Mouse (Mus musculus) liver, embryonic 13.5 days (tissue): ENCODE measurements around the gene Pdlim7. TPM values are rescaled to one million over a fixed set of nuclear protein-coding genes. Genes with fewer than 3 reads are reported as not detected.

Experiments
- ATAC-seq: fragments of 200-750 bp; cut with Nextera tagmentation; 2 replicates; pipeline ENCODE4 v1.8.0; 2017; ENCODE audit warnings: low read depth, mild to moderate bottlenecking, moderate number of reproducible peaks, moderate library complexity
- DNase-seq: peaks from one replicate; pipeline ENCODE4 v3.0.0; 2022
- H3K27ac ChIP-seq: fragments of 300-500 bp; sonication (generic); 2 replicates; pipeline ENCODE4 v1.5.1; 2015; ENCODE audit warnings: moderate library complexity, mild to moderate bottlenecking, inconsistent platforms
- H3K27me3 ChIP-seq: fragments of 300-500 bp; sonication (generic); 2 replicates; pipeline ENCODE4 v1.6.1; 2015; ENCODE audit warnings: mild to moderate bottlenecking, inconsistent platforms
- H3K36me3 ChIP-seq: fragments of 300-500 bp; sonication (generic); 2 replicates; pipeline ENCODE4 v1.6.1; 2015; ENCODE audit warnings: mild to moderate bottlenecking, inconsistent platforms
- H3K4me1 ChIP-seq: fragments of 300-500 bp; sonication (generic); replicated peaks from 2 replicates; pipeline ENCODE4 v1.6.1; 2015; ENCODE audit warnings: inconsistent platforms
- H3K4me2 ChIP-seq: fragments of 300-500 bp; sonication (generic); 2 replicates; pipeline ENCODE4 v1.6.1; 2015; ENCODE audit warnings: inconsistent platforms, mild to moderate bottlenecking, moderate library complexity
- H3K4me3 ChIP-seq: fragments of 300-500 bp; sonication (generic); replicated peaks from 2 replicates; pipeline ENCODE4 v1.5.1; 2015; ENCODE audit warnings: mild to moderate bottlenecking, inconsistent platforms
- H3K9ac ChIP-seq: fragments of 300-500 bp; sonication (generic); 2 replicates; pipeline ENCODE4 v1.6.1; 2015; ENCODE audit warnings: mild to moderate bottlenecking, inconsistent platforms
- H3K9me3 ChIP-seq: fragments of 300-500 bp; sonication (generic); replicated peaks from 2 replicates; pipeline ENCODE4 v1.6.1; 2016; ENCODE audit warnings: inconsistent platforms
- WGBS: fragments of 180-500 bp; shearing (Covaris S2); methylation state at CpG from one replicate; pipeline ENCODE4 v1.1.7; 2015; ENCODE audit not compliant: insufficient replicate concordance; 5-methylcytosine and 5-hydroxymethylcytosine counted together
- polyA plus RNA-seq: library from polyadenylated mRNA; unstranded; fragments of >200 nt; fragmentation: Nextera tagmentation; extraction: Ambion mirVana; gene quantifications from 2 replicates; pipeline ENCODE4 v1.2.1, GENCODE M21; 2015

The Pdlim7 gene
- 27.5 and 28.8 TPM in 2 replicates for polyA plus RNA-seq

- peaks cover 18% of the 10 kb centered on the region for H3K27me3 ChIP-seq
- H3K27ac ChIP-seq = peak within 1 kb of the TSS; percentile 82
- peak within 1 kb of the TSS; percentile 81 for H3K9ac ChIP-seq
- H3K4me1 ChIP-seq = peaks cover 50% of the 10 kb centered on the region
- peak within 1 kb of the TSS; percentile 97 for H3K4me2 ChIP-seq
- peaks cover 14% of the 10 kb centered on the region for H3K36me3 ChIP-seq
- under 1% methylated on average over 55 of the region's 55 CpGs for WGBS
- peak within 1 kb of the TSS; percentile 75 for H3K4me3 ChIP-seq
- DNase-seq = peak; percentile 82
- ATAC-seq = peak; percentile 61
- H3K9me3 ChIP-seq = no peaks in the 10 kb centered on the region
Observed at GRCm38 (mm10) chr13:55513111-55513748, at the start of gene Pdlim7. Pdlim7 (minus strand) TSS chr13:55513676.

- Histone ChIP-seq H3K9me3 (no peaks in the 10 kb centered on the region), H3K9ac (no peak overlapping the region), H3K4me2 (no peak overlapping the region), H3K4me1 (no peaks in the 10 kb centered on the region), H3K27me3 (no peaks in the 10 kb centered on the region), H3K36me3 (peaks cover 44% of the 10 kb centered on the region), H3K4me3 (no peak overlapping the region), H3K27ac (no peak overlapping the region)
- ATAC-seq (no peak), DNase-seq (no peak)
- WGBS = 84% methylated on average over 6 of the region's 6 CpGs
Observed at GRCm38 (mm10) chr13:55557499-55557898, 44.0 kb upstream of the Pdlim7 start.

GRCm38 (mm10) chr13:55555921-55556320 lies 42.4 kb upstream of the Pdlim7 start:
- Histone ChIP-seq H3K9ac (no peak overlapping the region), H3K4me3 (no peak overlapping the region), H3K4me1 (no peaks in the 10 kb centered on the region), H3K9me3 (no peaks in the 10 kb centered on the region), H3K36me3 (peaks cover 51% of the 10 kb centered on the region), H3K27me3 (no peaks in the 10 kb centered on the region), H3K4me2 (no peak overlapping the region), H3K27ac (no peak overlapping the region)
- 84% methylated on average over 9 of the region's 9 CpGs for WGBS
- no peak for ATAC-seq
- DNase-seq = no peak

- 88% methylated on average over 15 of the region's 15 CpGs for WGBS
- no peak overlapping the region for H3K27ac ChIP-seq
- no peak overlapping the region for H3K9ac ChIP-seq
- H3K4me1 ChIP-seq = peaks cover 23% of the 10 kb centered on the region
- H3K4me2 ChIP-seq = no peak overlapping the region
- DNase-seq (no peak), ATAC-seq (no peak)
- no peaks in the 10 kb centered on the region for H3K9me3 ChIP-seq
- H3K4me3 ChIP-seq = no peak overlapping the region
- peaks cover 83% of the 10 kb centered on the region for H3K36me3 ChIP-seq
- no peaks in the 10 kb centered on the region for H3K27me3 ChIP-seq
Observed at GRCm38 (mm10) chr13:55549061-55549460, 35.6 kb upstream of the Pdlim7 start.

GRCm38 (mm10) chr13:55548426-55548825 lies 35.0 kb upstream of the Pdlim7 start:
- H3K27me3 ChIP-seq = no peaks in the 10 kb centered on the region
- no peak overlapping the region for H3K4me2 ChIP-seq
- no peak overlapping the region for H3K4me3 ChIP-seq
- peaks cover 83% of the 10 kb centered on the region for H3K36me3 ChIP-seq
- no peak for ATAC-seq
- H3K9me3 ChIP-seq = no peaks in the 10 kb centered on the region
- no peak overlapping the region for H3K9ac ChIP-seq
- peaks cover 25% of the 10 kb centered on the region for H3K4me1 ChIP-seq
- no peak for DNase-seq
- WGBS = 65% methylated on average over 5 of the region's 5 CpGs
- no peak overlapping the region for H3K27ac ChIP-seq

GRCm38 (mm10) chr13:55547916-55548315 lies 34.4 kb upstream of the Pdlim7 start:
- no peak for DNase-seq

GRCm38 (mm10) chr13:55544792-55545191 lies 31.3 kb upstream of the Pdlim7 start:
- ATAC-seq = peak; percentile 95
- peak; percentile 53 for DNase-seq
- H3K36me3 ChIP-seq = peaks cover 89% of the 10 kb centered on the region
- peaks cover 40% of the 10 kb centered on the region for H3K4me1 ChIP-seq
- WGBS = 31% methylated on average over 6 of the region's 6 CpGs
- H3K4me2 ChIP-seq = peak overlapping the region; percentile 25
- H3K27ac ChIP-seq = peak overlapping the region; percentile 60
- H3K9ac ChIP-seq = peak overlapping the region; percentile 31; the same call in 1 of the 2 replicates
- H3K27me3 ChIP-seq = no peaks in the 10 kb centered on the region
- H3K9me3 ChIP-seq = no peaks in the 10 kb centered on the region
- no peak overlapping the region for H3K4me3 ChIP-seq

More at GRCm38 (mm10) chr13:55547916-55548315, 34.4 kb upstream of the Pdlim7 start:
- Histone ChIP-seq H3K4me2 (no peak overlapping the region), H3K36me3 (peaks cover 83% of the 10 kb centered on the region), H3K9me3 (no peaks in the 10 kb centered on the region), H3K9ac (no peak overlapping the region), H3K4me1 (peaks cover 25% of the 10 kb centered on the region), H3K27ac (no peak overlapping the region), H3K4me3 (no peak overlapping the region), H3K27me3 (no peaks in the 10 kb centered on the region)
- no peak for ATAC-seq
- 79% methylated on average over 2 of the region's 2 CpGs for WGBS

- no peak for ATAC-seq
- H3K9me3 ChIP-seq = no peaks in the 10 kb centered on the region
- H3K27me3 ChIP-seq = no peaks in the 10 kb centered on the region
- no peak overlapping the region for H3K4me3 ChIP-seq
- H3K4me1 ChIP-seq = peaks cover 40% of the 10 kb centered on the region
- H3K27ac ChIP-seq = no peak overlapping the region
- no peak overlapping the region for H3K4me2 ChIP-seq
- no peak overlapping the region for H3K9ac ChIP-seq
- 82% methylated on average over 8 of the region's 8 CpGs for WGBS
- no peak for DNase-seq
- peaks cover 92% of the 10 kb centered on the region for H3K36me3 ChIP-seq
Observed at GRCm38 (mm10) chr13:55543447-55543846, 30.0 kb upstream of the Pdlim7 start.

- 89% methylated on average over 4 of the region's 4 CpGs for WGBS
- H3K36me3 ChIP-seq = peaks cover 87% of the 10 kb centered on the region
Observed at GRCm38 (mm10) chr13:55542891-55543290, 29.4 kb upstream of the Pdlim7 start.

GRCm38 (mm10) chr13:55540933-55541332 lies 27.5 kb upstream of the Pdlim7 start:
- Histone ChIP-seq H3K9ac (no peak overlapping the region), H3K9me3 (no peaks in the 10 kb centered on the region), H3K36me3 (peaks cover 68% of the 10 kb centered on the region), H3K27me3 (no peaks in the 10 kb centered on the region), H3K27ac (no peak overlapping the region), H3K4me1 (peaks cover 50% of the 10 kb centered on the region), H3K4me2 (no peak overlapping the region), H3K4me3 (no peak overlapping the region)
- DNase-seq (no peak), ATAC-seq (no peak)
- 77% methylated on average over 2 of the region's 2 CpGs for WGBS

More at GRCm38 (mm10) chr13:55542891-55543290, 29.4 kb upstream of the Pdlim7 start:
- Histone ChIP-seq H3K27me3 (no peaks in the 10 kb centered on the region), H3K9me3 (no peaks in the 10 kb centered on the region), H3K4me1 (peaks cover 40% of the 10 kb centered on the region), H3K27ac (no peak overlapping the region), H3K9ac (no peak overlapping the region), H3K4me2 (no peak overlapping the region), H3K4me3 (no peak overlapping the region)
- DNase-seq (no peak), ATAC-seq (no peak)

- peak; percentile 97 for ATAC-seq
Observed at GRCm38 (mm10) chr13:55536194-55537175, 23.0 kb upstream of the Pdlim7 start, which contains the start of gene Ddx41. Ddx41 (minus strand) TSS chr13:55536658.

More at GRCm38 (mm10) chr13:55536194-55537175, 23.0 kb upstream of the Pdlim7 start, which contains the start of gene Ddx41:
- H3K4me2 ChIP-seq = peak within 1 kb of the TSS; percentile 97
- peak within 1 kb of the TSS; percentile 68 for H3K27ac ChIP-seq
- no peaks in the 10 kb centered on the region for H3K27me3 ChIP-seq
- H3K36me3 ChIP-seq = peaks cover 67% of the 10 kb centered on the region
- H3K9me3 ChIP-seq = no peaks in the 10 kb centered on the region
- H3K4me1 ChIP-seq = peaks cover 40% of the 10 kb centered on the region
- peak; percentile 98 for DNase-seq
- peak within 1 kb of the TSS; percentile 91 for H3K4me3 ChIP-seq
- peak within 1 kb of the TSS; percentile 83 for H3K9ac ChIP-seq
- 1% methylated on average over 70 of the region's 70 CpGs for WGBS
